Mouse (Mus musculus) embryonic facial prominence, embryonic 11.5 days (tissue): ENCODE measurements around the gene 2010111I01Rik. TPM values are rescaled to one million over a fixed set of nuclear protein-coding genes. Genes with fewer than 3 reads are reported as not detected.

ENCODE experiments used
- ATAC-seq: fragments of 200-750 bp; cut with Nextera tagmentation; replicated peaks from 2 replicates; pipeline ENCODE4 v1.8.0; 2017; ENCODE audit warnings: low read depth; ENCODE audit not compliant: insufficient number of reproducible peaks, low FRiP score, low TSS enrichment
- DNase-seq: peaks from one replicate; pipeline ENCODE4 v3.0.0-alpha.2; 2015; ENCODE audit warnings: low spot score
- H3K27ac ChIP-seq: fragments of 300-500 bp; sonication (generic); replicated peaks from 2 replicates; pipeline ENCODE4 v1.5.1; 2014; ENCODE audit warnings: mild to moderate bottlenecking, low read depth, low read length, control low read depth
- H3K27me3 ChIP-seq: fragments of 300-500 bp; sonication (generic); 2 replicates; pipeline ENCODE4 v1.6.1; 2014; ENCODE audit warnings: mild to moderate bottlenecking, low read length, moderate library complexity, mixed read lengths; ENCODE audit not compliant: control insufficient read depth, insufficient read depth
- H3K36me3 ChIP-seq: fragments of 300-500 bp; sonication (generic); replicated peaks from 2 replicates; pipeline ENCODE4 v1.6.1; 2014; ENCODE audit warnings: low read depth, mild to moderate bottlenecking, low read length, moderate library complexity, mixed read lengths; ENCODE audit not compliant: control insufficient read depth, insufficient read depth
- H3K4me1 ChIP-seq: fragments of 300-500 bp; sonication (generic); 2 replicates; pipeline ENCODE4 v1.6.1; 2014; ENCODE audit warnings: low read length, mixed read lengths; ENCODE audit not compliant: control insufficient read depth, insufficient read depth
- H3K4me2 ChIP-seq: fragments of 300-500 bp; sonication (generic); 2 replicates; pipeline ENCODE4 v1.6.1; 2014; ENCODE audit warnings: low read depth, mild to moderate bottlenecking, control low read depth, low read length, moderate library complexity
- H3K4me3 ChIP-seq: fragments of 300-500 bp; sonication (generic); 2 replicates; pipeline ENCODE4 v1.5.1; 2014; ENCODE audit warnings: low read depth, low read length, control low read depth
- H3K9ac ChIP-seq: fragments of 300-500 bp; sonication (generic); replicated peaks from 2 replicates; pipeline ENCODE4 v1.6.1; 2014; ENCODE audit warnings: mild to moderate bottlenecking, control low read depth, low read length
- H3K9me3 ChIP-seq: fragments of 300-500 bp; sonication (generic); replicated peaks from 2 replicates; pipeline ENCODE4 v1.6.1; 2016; ENCODE audit warnings: mild to moderate bottlenecking, low read length, inconsistent platforms, mixed read lengths; ENCODE audit not compliant: control insufficient read depth
- WGBS: fragments of 180-500 bp; shearing (Covaris S2); extraction: QIAGEN DNeasy Blood & Tissue Kit; methylation state at CpG from one replicate; pipeline ENCODE4 v1.1.7; 2014; 5-methylcytosine and 5-hydroxymethylcytosine counted together
- microRNA counts: library from miRNA; unstranded; fragments of <30 nt; microRNA quantifications from one replicate; lab custom pipeline; 2016
- microRNA-seq: library from miRNA; unstranded; fragments of <30 nt; microRNA quantifications from one replicate; pipeline ENCODE4, GENCODE M21; 2016; ENCODE audit warnings: borderline number of aligned reads
- polyA plus RNA-seq: library from polyadenylated mRNA; unstranded; fragments of >200 nt; fragmentation: Nextera tagmentation; extraction: Ambion mirVana; gene quantifications from 2 replicates; pipeline ENCODE4 v1.2.1, GENCODE M21; 2014

Gene 2010111I01Rik
- polyA plus RNA-seq, 1 experiment from 2014 or later: 125 TPM

GRCm38 (mm10) chr13:63356558-63356957, 391.9 kb downstream of the 2010111I01Rik start:
- Histone ChIP-seq H3K4me3 (no peak overlapping the region), H3K27me3 (no peaks in the 10 kb centered on the region), H3K4me1 (no peaks in the 10 kb centered on the region), H3K9ac (no peak overlapping the region), H3K36me3 (no peaks in the 10 kb centered on the region), H3K9me3 (no peaks in the 10 kb centered on the region), H3K27ac (no peak overlapping the region), H3K4me2 (no peak overlapping the region)
- no peak for ATAC-seq
- 38% methylated on average over 3 of the region's 3 CpGs for WGBS
- DNase-seq: peak; percentile 85

GRCm38 (mm10) chr13:63359393-63359792, 394.7 kb downstream of the 2010111I01Rik start:
- Histone ChIP-seq H3K27me3 (no peaks in the 10 kb centered on the region), H3K27ac (no peak overlapping the region), H3K4me3 (no peak overlapping the region), H3K36me3 (no peaks in the 10 kb centered on the region), H3K4me1 (no peaks in the 10 kb centered on the region), H3K9me3 (no peaks in the 10 kb centered on the region), H3K9ac (no peak overlapping the region), H3K4me2 (no peak overlapping the region)
- no peak for ATAC-seq
- DNase-seq: no peak
- whole genome bisulfite sequencing: 90% methylated on average over 4 of the region's 4 CpGs

GRCm38 (mm10) chr13:63360111-63360885, 395.6 kb downstream of the 2010111I01Rik start:
- ATAC-seq (no peak), DNase-seq (no peak)
- H3K4me3 ChIP-seq: no peak overlapping the region
- 74% methylated on average over 4 of the region's 4 CpGs for WGBS
- no peaks in the 10 kb centered on the region for H3K27me3 ChIP-seq
- H3K27ac ChIP-seq: no peak overlapping the region
- no peak overlapping the region for H3K4me2 ChIP-seq
- no peaks in the 10 kb centered on the region for H3K4me1 ChIP-seq
- H3K36me3 ChIP-seq: no peaks in the 10 kb centered on the region
- no peak overlapping the region for H3K9ac ChIP-seq
- no peaks in the 10 kb centered on the region for H3K9me3 ChIP-seq

GRCm38 (mm10) chr13:63361755-63362154, 397.1 kb downstream of the 2010111I01Rik start:
- no peaks in the 10 kb centered on the region for H3K36me3 ChIP-seq
- no peak overlapping the region for H3K9ac ChIP-seq
- no peak for DNase-seq
- H3K27me3 ChIP-seq: no peaks in the 10 kb centered on the region
- no peaks in the 10 kb centered on the region for H3K4me1 ChIP-seq
- no peak for ATAC-seq
- H3K4me2 ChIP-seq: no peak overlapping the region
- no peak overlapping the region for H3K4me3 ChIP-seq
- H3K27ac ChIP-seq: no peak overlapping the region
- 91% methylated on average over 3 of the region's 3 CpGs for WGBS
- no peaks in the 10 kb centered on the region for H3K9me3 ChIP-seq

- Histone ChIP-seq H3K27ac (no peak overlapping the region), H3K4me2 (no peak overlapping the region), H3K9ac (no peak overlapping the region), H3K9me3 (no peaks in the 10 kb centered on the region), H3K27me3 (no peaks in the 10 kb centered on the region), H3K36me3 (no peaks in the 10 kb centered on the region), H3K4me3 (no peak overlapping the region), H3K4me1 (no peaks in the 10 kb centered on the region)
- DNase-seq (no peak), ATAC-seq (no peak)
- WGBS: 77% methylated on average over 7 of the region's 7 CpGs
These were observed 408.9 kb downstream of the 2010111I01Rik start for GRCm38 (mm10) chr13:63373460-63374166.

MicroRNAs encoded within 50 kb of the gene (microRNA counts, 519-probe panel; counts per million panel counts)
- microRNA mmu-miR-23b (lab: Ali Mortazavi, UCI): 4,322 counts per million, percentile 70 among the panel's probes with 10 or more counts
- microRNA mmu-miR-24 (lab: Ali Mortazavi, UCI): 4,251 counts per million, percentile 67 among the panel's probes with 10 or more counts
- 3,562 counts per million, percentile 52 among the panel's probes with 10 or more counts for microRNA mmu-miR-27b (lab: Ali Mortazavi, UCI)

Small RNAs within 50 kb of the gene (microRNA-seq; reads per million reads assigned to microRNA genes)
- gene Mir23b (29,898 reads per million, percentile 98 among the genes with 10 or more reads in this experiment), gene Mir24-1 (not detected), gene Mir27b (2,762 reads per million, percentile 81 among the genes with 10 or more reads in this experiment), gene Mir3074-1 (not detected)

Other genes with a start within 250 kb of the 2010111I01Rik start
- gene Platr25, start 204.2 kb upstream of the 2010111I01Rik start, polyA plus RNA-seq: 42.7 and 46.6 TPM in 2 replicates
- 13.5 and 16.4 TPM in 2 replicates for gene Gm5141, start 179.1 kb upstream of the 2010111I01Rik start, polyA plus RNA-seq
- gene Fbp2, start 106.5 kb upstream of the 2010111I01Rik start, polyA plus RNA-seq: 0.21 and 0.22 TPM in 2 replicates
- 0.31 TPM in 1 of 2 replicates, not detected in the other for gene Fbp1, start 76.6 kb upstream of the 2010111I01Rik start, polyA plus RNA-seq